In genomic region chr8:36309952-36310351, GRCm38 (mm10) we compare ENCODE assay signal across 14 mouse cellular contexts.
DNase-seq lines count a peak whose midpoint lies in the region; ATAC-seq and TF ChIP-seq lines count a peak whose summit lies in the region.
"Had no signal": no experiment of that assay in that cellular context is flagged by ENCODE, and none has a peak within 500 bp of the region (broad histone marks: within the 10 kb centered on the region; RNA-seq: fewer than 3 reads in every experiment).

No protein-coding gene starts in this region.

- no peaks in the 10 kb centered on the region for H3K36me3 ChIP-seq in limb, embryonic 14.5 days (ENCODE audit: control insufficient read depth, insufficient read depth, low read length)
- H3K36me3 ChIP-seq: embryonic facial prominence, embryonic 15.5 days; limb, embryonic 12.5 days; neural tube, embryonic 12.5 days had no signal

- H3K4me1 ChIP-seq in limb, embryonic 14.5 days (ENCODE audit: control insufficient read depth, insufficient read depth, low read length) = 0 out of 2 replicates have a peak, but pooled peaks cover 2% of the 10 kb centered on the region
- H3K4me1 ChIP-seq: embryonic facial prominence, embryonic 15.5 days; limb, embryonic 12.5 days; neural tube, embryonic 12.5 days had no signal

- intact Hi-C loops in left cerebral cortex, postnatal 36 days (cut with DNase I) = no loop called here

- H3K27me3 ChIP-seq in limb, embryonic 14.5 days (ENCODE audit: control insufficient read depth, insufficient read depth, low read length) = no peaks in the 10 kb centered on the region
- H3K27me3 ChIP-seq: embryonic facial prominence, embryonic 15.5 days; limb, embryonic 12.5 days; neural tube, embryonic 12.5 days had no signal

- WGBS in limb, embryonic 14.5 days = 59% methylated on average over 10 of the region's 10 CpGs

- no peak overlapping the region for H3K27ac ChIP-seq in limb, embryonic 14.5 days (replicated peaks; ENCODE audit: low read depth, low read length)
- H3K27ac ChIP-seq: embryonic facial prominence, embryonic 15.5 days; limb, embryonic 12.5 days; neural tube, embryonic 12.5 days had no signal

- H3K4me2 ChIP-seq in limb, embryonic 14.5 days (replicated peaks; ENCODE audit: low read depth, low read length, severe bottlenecking) = no peak overlapping the region
- H3K4me2 ChIP-seq: embryonic facial prominence, embryonic 15.5 days; limb, embryonic 12.5 days; neural tube, embryonic 12.5 days had no signal

- no peak for TF ChIP-seq POLR2A in limb, embryonic 14.5 days (IDR thresholded peaks at IDR 0.05; ENCODE audit: borderline replicate concordance, extremely low read depth, insufficient read depth, insufficient read length)

- ATAC-seq in limb, embryonic 14.5 days (ENCODE audit: low FRiP score, low read depth) = no peak
- ATAC-seq: intestine, embryonic 16.5 days had no signal

- H3K9ac ChIP-seq in limb, embryonic 14.5 days (ENCODE audit: low read depth, low read length, severe bottlenecking) = no peak overlapping the region
- H3K9ac ChIP-seq: embryonic facial prominence, embryonic 15.5 days; limb, embryonic 12.5 days; neural tube, embryonic 12.5 days had no signal

- H3K9me3 ChIP-seq in limb, embryonic 14.5 days (ENCODE audit: control insufficient read depth, low read length) = no peaks in the 10 kb centered on the region
- H3K9me3 ChIP-seq: embryonic facial prominence, embryonic 15.5 days; neural tube, embryonic 12.5 days had no signal

- H3K4me3 ChIP-seq in limb, embryonic 14.5 days (replicated peaks; ENCODE audit: low read length) = no peak overlapping the region
- H3K4me3 ChIP-seq: embryonic facial prominence, embryonic 15.5 days; limb, embryonic 12.5 days; neural tube, embryonic 12.5 days had no signal

- peak; percentile 24 to 36 for DNase-seq in layer of hippocampus, postnatal 14 days (ENCODE audit: low spot score in 2 of 2)
- no peak for DNase-seq in layer of hippocampus, postnatal 25 days (ENCODE audit: extremely low spot score in 1 of 2, low spot score in 1 of 2)
- peak; percentile 13 for DNase-seq in cerebellum, adult 8-10 months
- peak; percentile 63 for DNase-seq in heart, adult 18-20 months
- peak; percentile 42 for DNase-seq in limb, embryonic 14.5 days (ENCODE audit: low spot score)
- DNase-seq in left cerebral cortex, postnatal 36 days (ENCODE audit: low spot score in 2 of 2) = no peak
- no peak for DNase-seq in ovary, adult 18-20 months (ENCODE audit: low spot score)
- DNase-seq: adrenal gland, postnatal 36 days; lung, postnatal 4 days; spleen, adult 18-20 months had no signal

Comparison
In these comparisons a context has a peak if more than half of its experiments do, and no peak if none do; other contexts are left out.
1. DNase-seq: peak in layer of hippocampus, postnatal 14 days (2 of 2), cerebellum, adult 8-10 months (single experiment), heart, adult 18-20 months (2 of 2) and limb, embryonic 14.5 days (single experiment); none in layer of hippocampus, postnatal 25 days (0 of 2), left cerebral cortex, postnatal 36 days (0 of 2) and ovary, adult 18-20 months (single experiment).